Mouse (Mus musculus) testis, adult 2 months (tissue): ENCODE measurements around the gene Cntn6.

ENCODE experiments used
- CTCF ChIP-seq: fragments of 200-500 bp; IDR thresholded peaks from 2 replicates; pipeline ENCODE4 v1.5.1; 2012; ENCODE audit warnings: low read depth, mild to moderate bottlenecking, inconsistent platforms, low read length, moderate library complexity; ENCODE audit not compliant: control insufficient read depth, insufficient read depth, insufficient replicate concordance
- POLR2A ChIP-seq: fragments of 200-500 bp; IDR thresholded peaks from 2 replicates; pipeline ENCODE4 v1.6.1; 2012; ENCODE audit warnings: low read depth, mild to moderate bottlenecking, inconsistent platforms, low read length, moderate library complexity; ENCODE audit not compliant: control insufficient read depth

- no peak for TF ChIP-seq CTCF
- TF ChIP-seq POLR2A: no peak
Observed at GRCm38 (mm10) chr6:104603371-104603770, 110.8 kb downstream of the Cntn6 start.
